Mouse (Mus musculus): ENCODE results near the gene Meis1. TPM values are rescaled to one million over a fixed set of nuclear protein-coding genes. Genes with fewer than 3 reads are reported as not detected.

Meis1 gene
- total RNA-seq, 2 experiments from 2014 or later = 15.4 to 24.4 TPM

DNA sequence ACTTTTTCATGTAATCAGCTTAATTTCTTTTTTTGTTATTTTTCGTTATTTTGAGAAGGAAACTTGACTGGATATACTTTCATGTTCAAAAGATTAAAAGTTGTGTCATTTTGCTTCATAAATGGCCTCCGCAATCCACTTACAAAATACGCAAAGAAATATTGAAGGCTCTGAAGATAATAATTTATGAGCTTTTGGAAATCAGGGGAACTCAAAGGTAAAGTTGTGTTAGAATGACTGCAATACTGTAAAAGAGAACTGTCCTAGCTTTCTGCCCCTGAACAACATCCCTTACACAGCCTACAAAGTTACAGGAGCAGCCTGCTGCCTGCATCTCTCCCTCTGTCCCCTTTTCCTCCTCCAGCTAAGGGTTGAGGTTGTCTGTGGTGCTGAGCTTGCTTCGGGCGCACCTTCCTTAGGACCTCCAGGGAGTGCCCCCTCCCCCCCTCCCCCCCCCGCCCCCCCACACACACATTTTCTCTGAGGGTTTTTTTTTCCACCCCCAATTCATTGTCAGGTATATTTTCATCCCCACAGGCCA, 149.3 kb downstream of the Meis1 start:
- ATAC-seq (replicated peaks; ENCODE audit: poor library complexity, severe bottlenecking) = no peak

DNA sequence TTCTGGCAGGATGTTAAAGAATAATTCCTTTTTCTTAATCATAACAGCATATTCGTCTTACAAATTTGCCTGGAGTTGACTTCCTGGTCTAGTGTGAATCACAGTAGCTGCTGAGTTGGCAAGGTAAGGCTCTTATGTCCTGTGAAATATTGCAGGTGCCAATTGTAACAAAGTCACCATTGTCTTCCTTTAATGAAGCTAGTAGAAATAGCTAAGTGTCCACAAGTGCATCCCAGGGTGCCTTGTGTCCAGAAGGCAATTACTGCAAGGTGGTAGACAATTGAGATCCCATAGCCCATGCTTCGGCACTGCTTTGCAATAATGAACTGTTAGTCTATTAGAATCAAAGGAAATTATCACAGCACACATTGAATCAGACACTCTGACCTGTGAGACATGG, 151.1 kb downstream of the Meis1 start:
- no peak for ATAC-seq (replicated peaks; ENCODE audit: poor library complexity, severe bottlenecking)

DNA sequence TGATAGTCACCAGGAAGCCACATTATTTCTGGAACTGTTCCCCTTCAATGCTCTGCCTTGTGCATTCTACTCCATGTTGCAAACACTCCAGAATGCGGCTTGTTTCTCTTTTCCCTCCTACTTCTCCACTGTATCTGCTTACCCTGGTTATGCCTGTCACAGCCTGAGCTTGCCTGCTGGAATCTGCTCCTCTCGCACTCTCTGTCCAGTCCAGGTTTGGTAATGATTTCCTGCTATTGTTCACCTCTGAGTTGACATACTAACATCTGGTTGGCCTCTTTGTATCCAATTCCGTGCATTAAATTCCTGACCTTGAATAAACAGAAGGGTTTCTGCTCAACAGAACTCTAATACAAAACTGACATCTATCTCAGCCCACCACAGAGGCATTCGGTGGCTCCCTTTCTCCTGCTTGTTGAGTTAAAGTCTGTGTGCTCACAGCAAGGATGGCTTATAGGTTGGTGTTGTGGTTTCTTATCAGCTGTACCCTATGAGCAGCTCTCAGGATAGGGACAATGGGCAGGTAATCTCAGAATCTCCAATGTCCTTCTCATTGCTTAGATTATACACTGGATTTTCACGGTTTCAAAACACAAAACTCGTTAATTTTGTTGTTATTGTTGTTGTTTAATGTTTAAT, 152.5 kb downstream of the Meis1 start:
- ATAC-seq (replicated peaks; ENCODE audit: poor library complexity, severe bottlenecking) = no peak

DNA sequence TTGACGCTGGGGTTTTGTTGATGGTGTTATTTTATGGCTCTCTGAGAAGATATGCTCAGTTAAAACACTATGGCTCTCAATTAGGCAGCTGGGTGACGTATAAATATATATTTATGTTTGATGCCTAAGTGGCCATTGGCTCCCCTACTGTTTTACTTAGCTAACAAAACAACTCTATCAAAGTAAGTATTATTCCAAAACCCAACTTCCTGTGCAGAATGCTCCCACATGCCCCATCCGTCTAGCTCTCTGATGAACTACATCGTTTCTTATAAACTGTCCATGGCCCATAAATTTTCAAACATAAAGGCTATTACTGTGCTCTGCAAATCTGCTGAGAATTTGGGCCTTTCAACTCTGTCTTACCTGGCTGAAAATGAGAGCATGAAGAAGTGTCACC, 168.0 kb downstream of the Meis1 start:
- no peak for ATAC-seq (replicated peaks; ENCODE audit: poor library complexity, severe bottlenecking)

DNA sequence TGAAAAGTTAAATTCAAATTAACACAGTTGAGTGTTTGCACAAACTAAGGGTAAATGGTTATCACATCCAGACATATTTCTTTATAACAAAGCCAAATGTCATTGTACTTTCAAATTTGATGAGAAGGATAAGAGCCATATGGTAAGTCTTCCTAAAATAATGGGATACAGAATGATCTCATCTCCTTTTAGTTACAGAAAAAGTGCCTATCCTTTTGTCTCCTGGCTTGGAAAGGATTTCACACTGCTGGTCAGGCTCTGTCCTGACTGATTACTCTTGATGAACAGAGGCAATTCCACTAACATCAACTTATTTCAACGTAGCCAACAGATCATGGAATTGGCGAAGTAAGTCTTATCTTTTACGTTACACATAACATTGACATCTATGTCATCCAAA, 171.1 kb downstream of the Meis1 start:
- ATAC-seq (replicated peaks; ENCODE audit: poor library complexity, severe bottlenecking) = no peak

DNA sequence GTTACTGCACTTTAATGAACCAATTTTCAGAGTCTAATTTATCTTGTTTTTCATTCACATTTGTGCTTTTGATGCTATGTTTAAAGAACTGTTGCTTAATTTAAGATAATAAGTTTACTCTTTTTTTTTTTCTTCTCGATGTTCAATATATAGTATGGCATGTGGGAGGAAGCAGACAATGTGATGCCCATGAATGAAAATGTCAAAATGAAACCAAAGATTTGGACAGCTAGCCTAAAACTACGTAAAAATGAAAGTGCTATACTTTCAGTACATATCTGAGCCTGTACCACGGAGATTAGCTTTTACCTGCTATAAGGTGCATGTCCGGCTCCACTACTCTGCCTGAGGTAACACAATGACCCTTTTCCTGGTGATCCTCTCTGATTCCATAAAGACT, 172.3 kb downstream of the Meis1 start:
- ATAC-seq (replicated peaks; ENCODE audit: poor library complexity, severe bottlenecking) = no peak

DNA sequence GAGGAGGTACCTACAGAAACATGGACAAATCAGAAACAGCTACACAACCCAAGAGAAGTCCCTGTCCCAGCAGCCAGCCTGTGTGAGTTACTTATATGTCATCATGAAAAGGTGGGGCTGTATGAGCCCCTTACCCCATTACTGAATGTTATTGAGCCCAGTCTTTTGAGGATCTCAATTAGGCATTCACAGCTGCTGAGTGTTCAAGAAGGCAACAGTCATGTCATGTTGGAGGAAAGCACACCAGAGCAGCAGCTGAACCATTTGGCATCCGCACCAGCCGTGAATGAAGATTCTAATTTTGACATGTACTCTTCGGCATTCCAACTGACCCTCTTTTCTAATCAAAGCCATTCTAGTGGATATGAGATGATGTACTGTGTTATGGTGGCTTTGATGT, 172.9 kb downstream of the Meis1 start:
- ATAC-seq (replicated peaks; ENCODE audit: poor library complexity, severe bottlenecking) = no peak

DNA sequence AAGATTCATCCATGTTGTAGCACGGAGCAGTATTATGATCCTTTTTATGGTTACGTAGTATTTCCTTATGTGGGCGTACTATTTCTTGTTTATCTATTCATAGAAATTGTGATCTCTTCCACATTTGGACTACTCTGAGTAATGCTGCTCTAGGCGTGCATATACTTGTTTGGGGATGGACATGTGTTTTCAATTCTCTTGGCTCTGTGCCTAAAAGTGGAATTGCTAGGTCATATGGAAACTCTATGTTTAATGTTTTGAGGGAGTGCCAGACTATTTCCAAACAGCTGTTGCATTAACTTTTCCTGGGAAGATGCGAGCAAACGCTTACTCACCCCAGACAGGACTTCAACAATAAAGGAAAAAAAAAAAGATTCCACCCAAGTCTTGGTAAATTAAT, 173.3 kb downstream of the Meis1 start:
- ATAC-seq (replicated peaks; ENCODE audit: poor library complexity, severe bottlenecking) = no peak

DNA sequence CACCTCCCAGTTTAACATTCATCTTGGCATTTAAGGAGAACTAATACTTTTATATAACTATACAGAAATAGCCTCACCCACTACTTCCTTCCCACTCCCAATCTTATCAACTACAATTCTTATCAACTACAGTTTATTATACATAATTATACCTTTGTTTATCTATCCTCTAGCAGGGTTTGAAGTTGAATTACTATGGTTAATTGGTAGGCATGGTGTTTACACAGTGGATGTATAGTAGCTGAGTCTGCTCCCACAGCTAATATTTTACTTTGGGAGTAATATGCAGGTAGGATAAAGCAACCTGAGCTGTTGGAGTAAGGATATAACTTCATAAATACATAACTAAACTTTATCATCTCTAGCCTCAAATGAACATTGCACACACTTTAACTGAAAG, 188.7 kb downstream of the Meis1 start:
- no peak for ATAC-seq (replicated peaks; ENCODE audit: poor library complexity, severe bottlenecking)

Measured in granulocyte monocyte progenitor cell, adult 5-6 weeks (primary cell).